27 mouse cellular contexts compared by ENCODE assay signal in the genomic region with DNA sequence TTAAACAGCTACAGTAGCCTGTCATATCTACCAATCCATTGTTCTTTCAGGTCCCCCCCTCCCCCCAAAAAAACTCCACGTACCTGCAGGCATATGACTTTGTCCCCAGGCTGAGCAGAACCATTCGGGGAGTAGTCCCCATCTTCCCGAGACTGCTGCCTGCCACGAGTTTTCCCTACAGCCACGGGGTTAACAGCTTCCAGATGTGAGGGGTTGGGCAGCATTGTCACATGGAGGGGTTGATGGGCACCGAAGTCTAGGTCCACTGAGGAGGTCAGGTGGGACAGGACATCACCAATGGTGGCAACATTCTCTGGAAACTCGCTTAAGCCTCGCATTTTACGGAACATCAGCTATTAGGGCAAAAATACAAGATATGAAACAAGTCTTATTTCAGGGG. TPM values are rescaled to one million over a fixed set of nuclear protein-coding genes. Genes with fewer than 3 reads are reported as not detected.
DNase-seq lines count a peak whose midpoint lies in the region; ATAC-seq lines count a peak whose summit lies in the region.
"Had no signal": no experiment of that assay in that cellular context is flagged by ENCODE, and none has a peak within 500 bp of the region (broad histone marks: within the 10 kb centered on the region; RNA-seq: fewer than 3 reads in every experiment).

No protein-coding gene starts in this region.

- H3K27me3 ChIP-seq in hindbrain, embryonic 10.5 days (ENCODE audit: insufficient read depth, poor library complexity, severe bottlenecking), result no peaks in the 10 kb centered on the region
- no peaks in the 10 kb centered on the region for H3K27me3 ChIP-seq in hindbrain, embryonic 12.5 days
- no peaks in the 10 kb centered on the region for H3K27me3 ChIP-seq in embryonic facial prominence, embryonic 10.5 days (replicated peaks; ENCODE audit: low read depth, poor library complexity, severe bottlenecking)
- H3K27me3 ChIP-seq in limb, embryonic 10.5 days (ENCODE audit: low read depth, poor library complexity, severe bottlenecking), result no peaks in the 10 kb centered on the region
- H3K27me3 ChIP-seq in intestine, embryonic 15.5 days (replicated peaks), result no peaks in the 10 kb centered on the region
- H3K27me3 ChIP-seq: embryonic facial prominence, embryonic 12.5 days; embryonic facial prominence, embryonic 15.5 days; heart, embryonic 12.5 days; heart, embryonic 15.5 days; hindbrain, embryonic 13.5 days had no signal

- DNase-seq in hindbrain, embryonic 10.5 days (ENCODE audit: low spot score), result peak; percentile 23
- peak; percentile 58 for DNase-seq in embryonic facial prominence, embryonic 10.5 days (ENCODE audit: low spot score)
- DNase-seq in limb, embryonic 10.5 days (ENCODE audit: low spot score), result peak; percentile 52
- DNase-seq in adrenal gland, adult 2 months, result no peak
- DNase-seq in ovary, postnatal 36 days (ENCODE audit: low spot score), result no peak
- no peak for DNase-seq in gastrocnemius, adult 18-20 months (ENCODE audit: low spot score)
- DNase-seq: adrenal gland, postnatal 14 days; cerebellum, adult 11 months; cerebellum, adult 2 months; cerebellum, adult 9-11 months; cerebellum, postnatal 25 days; forebrain, postnatal 0 days; gastrocnemius, adult 2 months; gastrocnemius, postnatal 14 days; heart, postnatal 14 days; heart, postnatal 4 days; kidney, adult 18-20 months had no signal

- WGBS in hindbrain, embryonic 10.5 days, result 73% methylated on average over 9 of the region's 9 CpGs
- WGBS in hindbrain, embryonic 12.5 days, result 72% methylated on average over 9 of the region's 9 CpGs
- 53% methylated on average over 9 of the region's 9 CpGs for WGBS in embryonic facial prominence, embryonic 10.5 days
- WGBS in limb, embryonic 10.5 days, result 45% methylated on average over 9 of the region's 9 CpGs
- WGBS in intestine, embryonic 15.5 days, result 78% methylated on average over 9 of the region's 9 CpGs

- no peaks in the 10 kb centered on the region for H3K9me3 ChIP-seq in hindbrain, embryonic 10.5 days
- H3K9me3 ChIP-seq in hindbrain, embryonic 12.5 days (replicated peaks), result no peaks in the 10 kb centered on the region
- H3K9me3 ChIP-seq in embryonic facial prominence, embryonic 10.5 days, result no peaks in the 10 kb centered on the region
- H3K9me3 ChIP-seq in limb, embryonic 10.5 days (replicated peaks), result no peaks in the 10 kb centered on the region
- H3K9me3 ChIP-seq in intestine, embryonic 15.5 days, result no peaks in the 10 kb centered on the region
- H3K9me3 ChIP-seq: embryonic facial prominence, embryonic 12.5 days; embryonic facial prominence, embryonic 15.5 days; heart, embryonic 12.5 days; heart, embryonic 15.5 days; hindbrain, embryonic 13.5 days had no signal

- peaks cover 36% of the 10 kb centered on the region for H3K36me3 ChIP-seq in hindbrain, embryonic 10.5 days
- peaks cover 35% of the 10 kb centered on the region for H3K36me3 ChIP-seq in hindbrain, embryonic 12.5 days
- peaks cover 54% of the 10 kb centered on the region for H3K36me3 ChIP-seq in embryonic facial prominence, embryonic 10.5 days (replicated peaks)
- peaks cover 49% of the 10 kb centered on the region for H3K36me3 ChIP-seq in limb, embryonic 10.5 days
- no peaks in the 10 kb centered on the region for H3K36me3 ChIP-seq in intestine, embryonic 15.5 days
- H3K36me3 ChIP-seq: heart, embryonic 15.5 days had no signal

- H3K9ac ChIP-seq in hindbrain, embryonic 12.5 days, result no peak overlapping the region
- H3K9ac ChIP-seq in intestine, embryonic 15.5 days, result no peak overlapping the region
- H3K9ac ChIP-seq: embryonic facial prominence, embryonic 12.5 days; embryonic facial prominence, embryonic 15.5 days; forebrain, postnatal 0 days; heart, embryonic 12.5 days; heart, embryonic 15.5 days; hindbrain, embryonic 13.5 days had no signal

- no peak overlapping the region for H3K4me2 ChIP-seq in hindbrain, embryonic 12.5 days (replicated peaks)
- no peak overlapping the region for H3K4me2 ChIP-seq in intestine, embryonic 15.5 days (replicated peaks)
- H3K4me2 ChIP-seq: embryonic facial prominence, embryonic 12.5 days; embryonic facial prominence, embryonic 15.5 days; heart, embryonic 12.5 days; heart, embryonic 15.5 days; hindbrain, embryonic 13.5 days had no signal

- H3K4me3 ChIP-seq in hindbrain, embryonic 10.5 days, result no peak overlapping the region
- H3K4me3 ChIP-seq in hindbrain, embryonic 12.5 days, result no peak overlapping the region
- no peak overlapping the region for H3K4me3 ChIP-seq in embryonic facial prominence, embryonic 10.5 days
- no peak overlapping the region for H3K4me3 ChIP-seq in limb, embryonic 10.5 days
- H3K4me3 ChIP-seq in intestine, embryonic 15.5 days (replicated peaks), result no peak overlapping the region
- H3K4me3 ChIP-seq: embryonic facial prominence, embryonic 12.5 days; embryonic facial prominence, embryonic 15.5 days; gastrocnemius, adult 2 months; heart, embryonic 12.5 days; heart, embryonic 15.5 days; hindbrain, embryonic 13.5 days had no signal

- no peak overlapping the region for H3K27ac ChIP-seq in hindbrain, embryonic 10.5 days
- H3K27ac ChIP-seq in hindbrain, embryonic 12.5 days, result no peak overlapping the region
- no peak overlapping the region for H3K27ac ChIP-seq in embryonic facial prominence, embryonic 10.5 days (replicated peaks)
- H3K27ac ChIP-seq in limb, embryonic 10.5 days, result no peak overlapping the region
- H3K27ac ChIP-seq in intestine, embryonic 15.5 days, result no peak overlapping the region
- H3K27ac ChIP-seq: embryonic facial prominence, embryonic 12.5 days; embryonic facial prominence, embryonic 15.5 days; gastrocnemius, adult 2 months; heart, embryonic 15.5 days; hindbrain, embryonic 13.5 days had no signal

- ATAC-seq in hindbrain, embryonic 12.5 days (ENCODE audit: low FRiP score), result no peak
- no peak for ATAC-seq in intestine, embryonic 15.5 days
- ATAC-seq: forebrain, embryonic 14.5 days; forebrain, postnatal 0 days; hindbrain, embryonic 16.5 days; intestine, embryonic 16.5 days had no signal

- H3K4me1 ChIP-seq in hindbrain, embryonic 10.5 days (replicated peaks), result no peaks in the 10 kb centered on the region
- no peaks in the 10 kb centered on the region for H3K4me1 ChIP-seq in hindbrain, embryonic 12.5 days
- H3K4me1 ChIP-seq in embryonic facial prominence, embryonic 10.5 days, result 0 out of 2 replicates have a peak, but pooled peaks cover 4% of the 10 kb centered on the region
- peaks cover 4% of the 10 kb centered on the region for H3K4me1 ChIP-seq in limb, embryonic 10.5 days
- H3K4me1 ChIP-seq in intestine, embryonic 15.5 days (replicated peaks), result no peaks in the 10 kb centered on the region
- H3K4me1 ChIP-seq: embryonic facial prominence, embryonic 12.5 days; embryonic facial prominence, embryonic 15.5 days; heart, embryonic 12.5 days; heart, embryonic 15.5 days; hindbrain, embryonic 13.5 days had no signal

RNA-seq across cellular contexts. Expression of a gene that starts 18.8 kb away (rescaled TPM):
- polyA plus RNA-seq in hindbrain, embryonic 10.5 days (2016; fragmentation: Nextera tagmentation; extraction: Ambion mirVana), result 3.8 and 5.0 TPM in 2 replicates
- polyA plus RNA-seq in hindbrain, embryonic 12.5 days (2016; fragmentation: Nextera tagmentation; extraction: Ambion mirVana), result 5.3 and 5.6 TPM in 2 replicates
- 6.5 and 7.3 TPM in 2 replicates for polyA plus RNA-seq in embryonic facial prominence, embryonic 10.5 days (2016; fragmentation: Nextera tagmentation; extraction: Ambion mirVana)
- 6.5 and 9.2 TPM in 2 replicates for polyA plus RNA-seq in limb, embryonic 10.5 days (2016; fragmentation: Nextera tagmentation; extraction: Ambion mirVana)
- 10 to 100 TPM; 12.1 to 14.8 TPM for total RNA-seq in adrenal gland, adult 2 months (2021)
- polyA plus RNA-seq in adrenal gland, adult 2 months (2012; rRNA removed), result 4.2 and 4.3 TPM in 2 replicates
- 1 to 10 TPM; 1.7 to 2.6 TPM for total RNA-seq in gastrocnemius, adult 18-20 months (2021)
- 2.8 and 3.5 TPM in 2 replicates for polyA plus RNA-seq in intestine, embryonic 15.5 days (2015; fragmentation: Nextera tagmentation; extraction: Ambion mirVana)

RNA-seq across cellular contexts. Expression of a gene that starts 27.5 kb away (rescaled TPM):
- 6.9 and 9.0 TPM in 2 replicates for polyA plus RNA-seq in hindbrain, embryonic 10.5 days (2016; fragmentation: Nextera tagmentation; extraction: Ambion mirVana)
- polyA plus RNA-seq in hindbrain, embryonic 12.5 days (2016; fragmentation: Nextera tagmentation; extraction: Ambion mirVana), result 12.9 and 14.9 TPM in 2 replicates
- polyA plus RNA-seq in embryonic facial prominence, embryonic 10.5 days (2016; fragmentation: Nextera tagmentation; extraction: Ambion mirVana), result 10.6 and 11.8 TPM in 2 replicates
- polyA plus RNA-seq in limb, embryonic 10.5 days (2016; fragmentation: Nextera tagmentation; extraction: Ambion mirVana), result 9.9 and 11.5 TPM in 2 replicates
- total RNA-seq in adrenal gland, adult 2 months (2021), result 10 to 100 TPM; 19.5 to 27.4 TPM
- polyA plus RNA-seq in adrenal gland, adult 2 months (2012; rRNA removed), result 0.52 and 0.63 TPM in 2 replicates
- total RNA-seq in gastrocnemius, adult 18-20 months (2021), result 10 to 100 TPM; 29.0 to 29.4 TPM
- 8.4 and 9.1 TPM in 2 replicates for polyA plus RNA-seq in intestine, embryonic 15.5 days (2015; fragmentation: Nextera tagmentation; extraction: Ambion mirVana)

RNA-seq across cellular contexts. Expression of a gene that starts 28.6 kb away (rescaled TPM):
- polyA plus RNA-seq in hindbrain, embryonic 10.5 days (2016; fragmentation: Nextera tagmentation; extraction: Ambion mirVana), result 76.8 and 87.2 TPM in 2 replicates
- 89.2 and 91.2 TPM in 2 replicates for polyA plus RNA-seq in hindbrain, embryonic 12.5 days (2016; fragmentation: Nextera tagmentation; extraction: Ambion mirVana)
- polyA plus RNA-seq in embryonic facial prominence, embryonic 10.5 days (2016; fragmentation: Nextera tagmentation; extraction: Ambion mirVana), result 86.0 and 88.9 TPM in 2 replicates
- 85.0 and 95.1 TPM in 2 replicates for polyA plus RNA-seq in limb, embryonic 10.5 days (2016; fragmentation: Nextera tagmentation; extraction: Ambion mirVana)
- 10 to 100 TPM; 24.1 to 31.7 TPM for total RNA-seq in adrenal gland, adult 2 months (2021)
- polyA plus RNA-seq in adrenal gland, adult 2 months (2012; rRNA removed), result 24.3 and 25.5 TPM in 2 replicates
- total RNA-seq in gastrocnemius, adult 18-20 months (2021), result 10 to 100 TPM; 29.4 to 31.9 TPM
- 62.3 and 64.8 TPM in 2 replicates for polyA plus RNA-seq in intestine, embryonic 15.5 days (2015; fragmentation: Nextera tagmentation; extraction: Ambion mirVana)

Comparison
In these comparisons a context has a peak if more than half of its experiments do, and no peak if none do; other contexts are left out.
1. DNase-seq: peak in hindbrain, embryonic 10.5 days (single experiment), embryonic facial prominence, embryonic 10.5 days (single experiment) and limb, embryonic 10.5 days (single experiment); none in adrenal gland, adult 2 months (single experiment), ovary, postnatal 36 days (single experiment) and gastrocnemius, adult 18-20 months (single experiment).